Mouse (Mus musculus) embryo, embryonic 9.5 days (tissue): ENCODE results near the gene St6galnac1.

Experiments used
- DNase-seq: peaks from one replicate; pipeline ENCODE4 v3.0.0-alpha.2; 2017; ENCODE audit errors: extremely low spot score

The St6galnac1 gene

GRCm38 (mm10) chr11:116726156-116726555, 49.2 kb downstream of the St6galnac1 start:
- DNase-seq = no peak

GRCm38 (mm10) chr11:116725031-116725948, 50.0 kb downstream of the St6galnac1 start:
- peak; percentile 20 for DNase-seq

GRCm38 (mm10) chr11:116723064-116723463, 52.2 kb downstream of the St6galnac1 start:
- no peak for DNase-seq

GRCm38 (mm10) chr11:116721548-116722271, 53.6 kb downstream of the St6galnac1 start:
- DNase-seq = no peak

- no peak for DNase-seq
Measured at GRCm38 (mm10) chr11:116720319-116720865, 54.9 kb downstream of the St6galnac1 start.
